Mouse (Mus musculus) naive thymus-derived CD4-positive, alpha-beta T cell, adult 2 months (primary cell): ENCODE measurements around the gene Cpsf6.

Experiments used
- DNase-seq: peaks from one replicate; pipeline ENCODE4 v3.0.0-alpha.2; 2011; ENCODE audit warnings: low read depth

Cpsf6 gene

DNA sequence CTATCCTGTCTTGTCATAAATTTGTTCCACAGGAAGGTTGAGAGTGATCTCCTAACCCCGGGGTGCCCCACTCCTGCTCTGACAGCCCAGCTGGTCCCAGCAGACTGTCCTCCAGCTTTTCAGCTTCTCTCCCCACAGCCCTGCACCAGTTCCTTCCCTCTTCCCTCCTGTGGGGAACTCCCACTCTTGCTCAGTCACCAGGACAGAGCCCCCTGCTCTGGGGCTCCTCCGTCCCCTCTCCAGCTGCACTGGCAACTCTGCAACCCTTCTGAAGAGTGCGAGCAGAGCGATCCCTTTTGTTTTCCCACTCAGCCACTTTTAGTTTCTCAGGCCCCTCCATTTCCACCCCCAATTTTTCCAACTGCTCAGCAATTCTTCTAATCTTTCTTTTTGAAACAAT is 44.2 kb downstream of the Cpsf6 start:
- no peak for DNase-seq

DNA sequence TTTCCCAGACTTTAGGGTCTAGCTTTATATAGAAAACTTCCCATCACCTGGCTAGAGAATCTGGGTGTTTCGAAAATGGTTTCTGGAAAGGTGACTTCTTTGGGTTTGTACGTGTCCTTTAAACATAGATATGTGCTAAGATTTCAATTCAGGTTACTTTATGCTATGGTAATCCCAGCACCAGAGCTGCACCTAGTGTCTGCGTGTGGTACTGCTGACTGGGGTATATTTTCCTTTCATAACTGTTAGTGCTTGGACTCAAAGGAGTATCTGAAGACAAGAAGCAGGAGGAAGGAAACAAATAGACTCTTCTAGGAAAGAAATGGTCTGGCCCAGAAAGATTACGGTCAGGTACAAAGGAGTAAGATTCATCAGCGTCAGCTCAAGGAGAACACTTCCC is 49.3 kb downstream of the Cpsf6 start:
- peak; percentile 43 for DNase-seq

DNA sequence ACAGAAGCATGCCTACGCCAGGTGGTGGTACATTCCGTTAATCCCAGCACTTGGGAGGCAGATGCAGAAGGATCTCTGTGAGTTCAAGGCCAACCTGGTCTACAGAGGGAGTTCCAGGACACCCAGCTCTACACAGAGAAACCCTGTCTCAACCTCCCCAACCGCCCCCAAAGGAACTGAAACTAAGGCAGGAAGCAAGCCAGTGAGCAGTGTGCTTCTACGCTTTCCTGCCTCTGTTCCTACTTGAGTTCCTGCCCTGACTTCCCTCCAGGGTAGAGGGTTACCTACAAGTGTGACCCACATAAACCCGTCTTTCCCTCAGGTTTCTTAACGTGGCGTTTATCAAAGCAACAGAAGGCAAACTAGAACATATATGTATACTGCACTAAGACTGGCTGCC is 56.0 kb downstream of the Cpsf6 start:
- no peak for DNase-seq

- no peak for DNase-seq
Measured at GRCm38 (mm10) chr10:117322630-117323029, 57.2 kb downstream of the Cpsf6 start.

DNA sequence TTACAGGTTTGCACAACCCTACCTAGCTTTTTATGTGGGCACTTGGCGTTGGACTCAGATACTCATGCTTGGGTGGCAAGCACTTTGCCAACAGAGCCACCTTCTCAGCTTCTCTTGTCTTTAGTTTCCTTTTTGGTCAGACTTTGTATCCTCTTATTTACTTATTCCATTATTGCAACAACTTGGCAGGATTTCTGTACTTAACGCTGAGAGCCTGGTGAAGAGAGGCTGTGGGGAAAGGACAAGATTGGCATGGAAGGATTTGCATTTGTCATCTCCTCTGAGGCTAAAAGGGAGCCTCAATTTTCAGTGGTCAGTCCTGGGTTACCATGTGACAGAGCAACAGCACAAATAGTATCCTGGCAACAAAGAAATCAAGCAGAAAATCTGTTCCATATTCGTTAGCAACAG is 59.2 kb downstream of the Cpsf6 start:
- no peak for DNase-seq

GRCm38 (mm10) chr10:117316391-117316790 is 63.4 kb downstream of the Cpsf6 start:
- no peak for DNase-seq

GRCm38 (mm10) chr10:117313133-117313532 is 66.7 kb downstream of the Cpsf6 start:
- DNase-seq = no peak

DNA sequence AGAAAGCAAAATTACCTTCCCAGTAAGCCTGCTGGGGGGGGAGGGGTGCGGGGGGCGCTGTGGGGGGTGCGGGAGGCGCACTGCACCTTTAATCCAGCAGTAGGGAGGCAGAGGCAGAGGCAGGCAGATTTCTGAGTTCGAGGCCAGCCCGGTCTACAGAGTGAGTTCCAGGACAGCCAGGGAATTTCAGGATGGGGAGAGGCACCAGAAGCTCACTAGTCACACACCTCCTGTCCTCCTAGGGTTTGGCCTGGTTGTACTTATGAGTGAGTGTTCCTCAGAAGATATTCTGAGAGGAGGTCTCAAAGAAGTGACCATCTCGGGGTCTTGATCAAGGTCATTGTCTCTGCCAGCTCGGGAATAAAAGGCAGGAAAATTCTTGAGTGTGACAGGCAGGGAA is 67.6 kb downstream of the Cpsf6 start:
- DNase-seq = no peak

DNA sequence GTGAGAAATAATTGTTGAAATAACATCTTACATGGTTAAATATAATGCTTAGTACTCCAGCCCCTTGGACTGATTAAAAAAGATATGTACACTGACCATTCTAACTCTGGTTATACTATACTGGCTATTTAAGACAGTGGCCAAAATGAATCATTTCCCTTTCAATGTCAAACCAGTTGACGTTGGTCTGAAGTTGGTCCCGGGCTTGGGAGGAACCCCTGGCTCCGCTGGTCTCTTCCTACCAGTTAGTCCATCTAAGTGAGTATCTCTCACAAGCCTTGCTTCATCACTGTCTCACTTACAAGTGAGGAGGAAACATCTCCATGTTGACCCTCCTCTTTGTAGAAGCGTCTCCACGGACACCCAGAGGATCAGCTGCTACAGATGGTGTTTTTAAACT is 75.4 kb downstream of the Cpsf6 start:
- no peak for DNase-seq

DNA sequence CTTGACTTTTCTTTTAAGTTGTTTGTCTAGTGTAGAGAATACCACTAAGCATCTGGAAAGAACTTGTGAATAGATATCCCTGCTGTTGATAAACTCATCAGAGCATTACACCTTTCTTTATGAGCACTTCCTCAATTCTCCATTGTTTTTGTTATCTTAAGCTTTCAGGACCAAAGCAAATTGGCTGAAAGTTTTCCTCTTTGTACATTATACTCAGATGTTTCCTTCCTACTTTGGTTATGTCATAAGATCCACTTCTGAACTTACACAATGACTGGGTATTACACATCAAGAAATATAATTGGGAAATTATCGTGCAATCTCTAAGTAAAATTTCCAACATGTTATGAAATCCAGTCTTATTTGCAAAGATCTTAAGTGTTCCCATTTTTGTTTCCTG is 78.1 kb downstream of the Cpsf6 start:
- no peak for DNase-seq

DNA sequence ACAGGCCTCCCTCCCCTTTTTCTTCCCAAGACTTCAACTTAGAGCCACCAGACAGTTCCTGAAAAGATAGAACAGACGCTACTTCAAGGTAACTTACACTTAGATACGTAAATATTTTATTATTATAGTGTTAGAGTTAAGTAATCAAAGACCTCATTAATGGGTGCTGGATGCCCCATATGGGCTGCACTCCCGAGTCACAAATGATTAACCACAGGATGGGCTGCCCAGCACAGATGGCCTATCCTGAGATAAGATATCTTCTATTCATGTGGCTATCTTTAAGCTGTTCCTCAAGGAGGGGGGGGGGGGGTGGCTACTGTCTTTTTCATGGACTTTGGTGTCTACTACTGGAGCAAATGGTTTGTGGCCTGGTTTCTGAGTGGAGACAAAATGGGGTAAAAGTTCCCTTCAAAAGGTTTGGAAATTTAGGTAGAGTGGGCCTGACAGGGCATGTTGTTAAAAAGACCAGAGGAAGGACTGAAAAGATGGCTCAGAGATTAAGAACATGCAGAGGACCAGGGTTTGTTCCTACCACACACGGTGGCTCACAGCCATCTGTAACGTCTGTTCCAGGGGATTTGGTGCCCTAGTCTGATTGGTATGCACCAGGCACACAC is 79.8 kb downstream of the Cpsf6 start:
- DNase-seq = no peak

- DNase-seq = no peak
Measured at GRCm38 (mm10) chr10:117299106-117299505, 80.7 kb downstream of the Cpsf6 start.

DNA sequence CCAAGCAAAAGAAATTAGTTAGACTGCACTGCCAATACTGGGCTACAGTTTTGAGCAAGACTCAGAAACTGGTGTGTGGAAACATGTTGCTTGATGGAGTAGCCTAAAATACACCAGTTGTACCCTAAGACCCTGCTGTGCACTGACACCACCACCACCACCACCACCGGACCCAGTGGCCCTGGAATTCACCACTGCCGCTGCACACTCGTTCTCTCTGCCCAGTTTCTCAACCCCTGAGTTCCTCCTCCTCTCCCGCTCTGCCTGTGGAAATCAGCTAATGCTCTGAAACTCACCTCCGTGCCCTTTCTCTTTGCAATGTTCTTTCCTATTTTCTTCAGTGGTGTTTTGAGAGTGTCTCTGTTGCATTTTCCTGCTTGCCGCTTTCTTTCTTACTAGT is 81.5 kb downstream of the Cpsf6 start:
- DNase-seq = no peak
